Mouse (Mus musculus): Measurements from ENCODE around the gene Arhgap35. TPM values are rescaled to one million over a fixed set of nuclear protein-coding genes. Genes with fewer than 3 reads are reported as not detected.
"Not testable (repeated sequence)": the region's sequence is repeated elsewhere in the genome, so short reads cannot be mapped to it uniquely, and the experiment has no call there.

Gene Arhgap35
- polyA plus RNA-seq, 1 experiment from 2014 or later: 37.6 TPM

GRCm38 (mm10) chr7:16613461-16614170 is 1.2 kb downstream of the Arhgap35 start:
- H3K4me1 ChIP-seq (replicated peaks; ENCODE audit: control insufficient read depth, insufficient read depth, low read length): peaks cover 3% of the 10 kb centered on the region
- under 1% methylated on average over 20 of the region's 20 CpGs for WGBS
- H3K27me3 ChIP-seq (ENCODE audit: control insufficient read depth, insufficient read depth, low read length): no peaks in the 10 kb centered on the region
- DNase-seq (ENCODE audit: low spot score) (no peak), ATAC-seq (ENCODE audit: low FRiP score) (no peak)
- H3K27ac ChIP-seq (ENCODE audit: low read depth, low read length): peak overlapping the region; percentile 99
- peak overlapping the region; percentile 83 for H3K9ac ChIP-seq (ENCODE audit: low read depth, low read length)
- H3K4me3 ChIP-seq (ENCODE audit: low read depth, low read length): peak overlapping the region; percentile 87
- H3K36me3 ChIP-seq (ENCODE audit: control insufficient read depth, insufficient read depth, low read length): no peaks in the 10 kb centered on the region
- peak overlapping the region; percentile 80 for H3K4me2 ChIP-seq (replicated peaks; ENCODE audit: low read depth, low read length)
- no peaks in the 10 kb centered on the region for H3K9me3 ChIP-seq (ENCODE audit: control insufficient read depth, low read length)

- peaks cover 3% of the 10 kb centered on the region for H3K4me1 ChIP-seq (replicated peaks; ENCODE audit: control insufficient read depth, insufficient read depth, low read length)
- DNase-seq (ENCODE audit: low spot score) (no peak), ATAC-seq (ENCODE audit: low FRiP score) (no peak)
- WGBS: 93% methylated on average over 2 of the region's 2 CpGs
- no peaks in the 10 kb centered on the region for H3K36me3 ChIP-seq (ENCODE audit: control insufficient read depth, insufficient read depth, low read length)
- no peak overlapping the region for H3K27ac ChIP-seq (ENCODE audit: low read depth, low read length)
- no peak overlapping the region for H3K9ac ChIP-seq (ENCODE audit: low read depth, low read length)
- H3K4me3 ChIP-seq (ENCODE audit: low read depth, low read length): no peak overlapping the region
- H3K9me3 ChIP-seq (ENCODE audit: control insufficient read depth, low read length): no peaks in the 10 kb centered on the region
- no peaks in the 10 kb centered on the region for H3K27me3 ChIP-seq (ENCODE audit: control insufficient read depth, insufficient read depth, low read length)
- H3K4me2 ChIP-seq (replicated peaks; ENCODE audit: low read depth, low read length): no peak overlapping the region
These were observed 4.4 kb downstream of the Arhgap35 start for GRCm38 (mm10) chr7:16610345-16610744.

GRCm38 (mm10) chr7:16608961-16609360 is 5.8 kb downstream of the Arhgap35 start:
- DNase-seq (ENCODE audit: low spot score) (no peak), ATAC-seq (ENCODE audit: low FRiP score) (no peak)
- Histone ChIP-seq H3K9me3 (ENCODE audit: control insufficient read depth, low read length) (no peaks in the 10 kb centered on the region), H3K4me3 (ENCODE audit: low read depth, low read length) (no peak overlapping the region), H3K4me1 (replicated peaks; ENCODE audit: control insufficient read depth, insufficient read depth, low read length) (peaks cover 3% of the 10 kb centered on the region), H3K36me3 (ENCODE audit: control insufficient read depth, insufficient read depth, low read length) (no peaks in the 10 kb centered on the region), H3K4me2 (replicated peaks; ENCODE audit: low read depth, low read length) (no peak overlapping the region), H3K27me3 (ENCODE audit: control insufficient read depth, insufficient read depth, low read length) (no peaks in the 10 kb centered on the region), H3K9ac (ENCODE audit: low read depth, low read length) (no peak overlapping the region), H3K27ac (ENCODE audit: low read depth, low read length) (no peak overlapping the region)
- WGBS: 96% methylated on average over 1 of the region's 1 CpGs

- Histone ChIP-seq H3K27ac (ENCODE audit: low read depth, low read length) (no peak overlapping the region), H3K27me3 (ENCODE audit: control insufficient read depth, insufficient read depth, low read length) (no peaks in the 10 kb centered on the region), H3K4me2 (replicated peaks; ENCODE audit: low read depth, low read length) (no peak overlapping the region), H3K4me3 (ENCODE audit: low read depth, low read length) (no peak overlapping the region), H3K9me3 (ENCODE audit: control insufficient read depth, low read length) (no peaks in the 10 kb centered on the region), H3K4me1 (replicated peaks; ENCODE audit: control insufficient read depth, insufficient read depth, low read length) (peaks cover 3% of the 10 kb centered on the region), H3K36me3 (ENCODE audit: control insufficient read depth, insufficient read depth, low read length) (no peaks in the 10 kb centered on the region), H3K9ac (ENCODE audit: low read depth, low read length) (no peak overlapping the region)
- DNase-seq (ENCODE audit: low spot score) (no peak), ATAC-seq (ENCODE audit: low FRiP score) (no peak)
- 97% methylated on average over 1 of the region's 1 CpGs for WGBS
These were observed 6.7 kb downstream of the Arhgap35 start for GRCm38 (mm10) chr7:16608046-16608445.

- ATAC-seq (ENCODE audit: low FRiP score): not testable (repeated sequence)
These were observed 8.0 kb downstream of the Arhgap35 start for GRCm38 (mm10) chr7:16606808-16607207.

GRCm38 (mm10) chr7:16604141-16604540 is 10.7 kb downstream of the Arhgap35 start:
- no peak overlapping the region for H3K4me3 ChIP-seq (ENCODE audit: low read depth, low read length)
- no peak overlapping the region for H3K9ac ChIP-seq (ENCODE audit: low read depth, low read length)
- no peak overlapping the region for H3K27ac ChIP-seq (ENCODE audit: low read depth, low read length)
- H3K4me2 ChIP-seq (replicated peaks; ENCODE audit: low read depth, low read length): no peak overlapping the region
- no peaks in the 10 kb centered on the region for H3K9me3 ChIP-seq (ENCODE audit: control insufficient read depth, low read length)
- no peaks in the 10 kb centered on the region for H3K27me3 ChIP-seq (ENCODE audit: control insufficient read depth, insufficient read depth, low read length)
- ATAC-seq (ENCODE audit: low FRiP score) (no peak), DNase-seq (ENCODE audit: low spot score) (no peak)
- WGBS: 100% methylated on average over 1 of the region's 1 CpGs
- no peaks in the 10 kb centered on the region; the same call in 1 of the 2 replicates for H3K4me1 ChIP-seq (replicated peaks; ENCODE audit: control insufficient read depth, insufficient read depth, low read length)
- H3K36me3 ChIP-seq (ENCODE audit: control insufficient read depth, insufficient read depth, low read length): no peaks in the 10 kb centered on the region

More at GRCm38 (mm10) chr7:16606808-16607207, 8.0 kb downstream of the Arhgap35 start:
- not testable (repeated sequence) for H3K4me3 ChIP-seq (ENCODE audit: low read depth, low read length); DNase-seq (ENCODE audit: low spot score); H3K9me3 ChIP-seq (ENCODE audit: control insufficient read depth, low read length); H3K36me3 ChIP-seq (ENCODE audit: control insufficient read depth, insufficient read depth, low read length); H3K4me1 ChIP-seq (replicated peaks; ENCODE audit: control insufficient read depth, insufficient read depth, low read length); H3K9ac ChIP-seq (ENCODE audit: low read depth, low read length); H3K27ac ChIP-seq (ENCODE audit: low read depth, low read length); H3K27me3 ChIP-seq (ENCODE audit: control insufficient read depth, insufficient read depth, low read length); H3K4me2 ChIP-seq (replicated peaks; ENCODE audit: low read depth, low read length)
- WGBS: 93% methylated on average over 4 of the region's 4 CpGs

- no peaks in the 10 kb centered on the region; the same call in 1 of the 2 replicates for H3K4me1 ChIP-seq (replicated peaks; ENCODE audit: control insufficient read depth, insufficient read depth, low read length)
- H3K4me2 ChIP-seq (replicated peaks; ENCODE audit: low read depth, low read length): no peak overlapping the region
- DNase-seq (ENCODE audit: low spot score) (no peak), ATAC-seq (ENCODE audit: low FRiP score) (no peak)
- H3K4me3 ChIP-seq (ENCODE audit: low read depth, low read length): no peak overlapping the region
- H3K27me3 ChIP-seq (ENCODE audit: control insufficient read depth, insufficient read depth, low read length): no peaks in the 10 kb centered on the region
- H3K36me3 ChIP-seq (ENCODE audit: control insufficient read depth, insufficient read depth, low read length): no peaks in the 10 kb centered on the region
- no peak overlapping the region for H3K9ac ChIP-seq (ENCODE audit: low read depth, low read length)
- H3K27ac ChIP-seq (ENCODE audit: low read depth, low read length): no peak overlapping the region
- H3K9me3 ChIP-seq (ENCODE audit: control insufficient read depth, low read length): no peaks in the 10 kb centered on the region
- WGBS: 64% methylated on average over 4 of the region's 4 CpGs
These were observed 13.1 kb downstream of the Arhgap35 start for GRCm38 (mm10) chr7:16601683-16602102.

GRCm38 (mm10) chr7:16599006-16599405 is 15.8 kb downstream of the Arhgap35 start:
- Histone ChIP-seq H3K36me3 (ENCODE audit: control insufficient read depth, insufficient read depth, low read length) (no peaks in the 10 kb centered on the region), H3K27ac (ENCODE audit: low read depth, low read length) (no peak overlapping the region), H3K9ac (ENCODE audit: low read depth, low read length) (no peak overlapping the region), H3K27me3 (ENCODE audit: control insufficient read depth, insufficient read depth, low read length) (no peaks in the 10 kb centered on the region), H3K4me3 (ENCODE audit: low read depth, low read length) (no peak overlapping the region), H3K9me3 (ENCODE audit: control insufficient read depth, low read length) (no peaks in the 10 kb centered on the region), H3K4me1 (replicated peaks; ENCODE audit: control insufficient read depth, insufficient read depth, low read length) (no peaks in the 10 kb centered on the region; the same call in 1 of the 2 replicates), H3K4me2 (replicated peaks; ENCODE audit: low read depth, low read length) (no peak overlapping the region)
- DNase-seq (ENCODE audit: low spot score) (no peak), ATAC-seq (ENCODE audit: low FRiP score) (no peak)
- 93% methylated on average over 2 of the region's 2 CpGs for WGBS

- Histone ChIP-seq H3K27me3 (ENCODE audit: control insufficient read depth, insufficient read depth, low read length) (no peaks in the 10 kb centered on the region), H3K4me1 (replicated peaks; ENCODE audit: control insufficient read depth, insufficient read depth, low read length) (no peaks in the 10 kb centered on the region), H3K36me3 (ENCODE audit: control insufficient read depth, insufficient read depth, low read length) (no peaks in the 10 kb centered on the region), H3K4me3 (ENCODE audit: low read depth, low read length) (no peak overlapping the region), H3K27ac (ENCODE audit: low read depth, low read length) (no peak overlapping the region), H3K9ac (ENCODE audit: low read depth, low read length) (no peak overlapping the region), H3K4me2 (replicated peaks; ENCODE audit: low read depth, low read length) (no peak overlapping the region), H3K9me3 (ENCODE audit: control insufficient read depth, low read length) (no peaks in the 10 kb centered on the region)
- DNase-seq (ENCODE audit: low spot score): no peak
- 83% methylated on average over 1 of the region's 1 CpGs for WGBS
- ATAC-seq (ENCODE audit: low FRiP score): no peak
These were observed 23.5 kb downstream of the Arhgap35 start for GRCm38 (mm10) chr7:16591292-16591691.

Data from hindbrain, embryonic 11.5 days (tissue).